Mouse (Mus musculus) left cerebral cortex, postnatal 10 days (tissue): Measurements from ENCODE around the gene Sh2d4b. TPM values are rescaled to one million over a fixed set of nuclear protein-coding genes. Genes with fewer than 3 reads are reported as not detected.

ENCODE experiments used
- DNase-seq, 2 experiments: peaks; one replicate each; pipeline ENCODE4 v3.0.0; 2021 to 2022; ENCODE audit warnings: low spot score in 2 of 2, mixed read lengths in 1 of 2; ENCODE audit errors: extremely low spot score in 1 of 2
- intact Hi-C: fragments of 180-260 bp; cut with DNase I; formaldehyde crosslinking; loops from one replicate; pipeline ENCODE4 v1.15.1; 2025
- total RNA-seq, 2 experiments: library from RNA; stranded (reverse); gene quantifications; 2 replicates each; pipeline ENCODE4 v1.2.3; 2021

Gene Sh2d4b
- total RNA-seq, 2 experiments from 2014 or later: 3.6 to 4.6 TPM

GRCm38 (mm10) chr14:40874565-40874964 lies 18.5 kb downstream of the Sh2d4b start:
- no peak for DNase-seq
- intact Hi-C loops: no loop called here

GRCm38 (mm10) chr14:40873961-40874360 lies 19.1 kb downstream of the Sh2d4b start:
- DNase-seq: no peak
- intact Hi-C loops: no loop called here

GRCm38 (mm10) chr14:40870598-40870997 lies 22.5 kb downstream of the Sh2d4b start:
- no peak for DNase-seq
- intact Hi-C loops: no loop called here

GRCm38 (mm10) chr14:40864811-40865514 lies 28.1 kb downstream of the Sh2d4b start:
- intact Hi-C loops: no loop called here
- no peak for DNase-seq

- intact Hi-C loops: no loop called here
- DNase-seq: no peak
These were observed 29.4 kb downstream of the Sh2d4b start for GRCm38 (mm10) chr14:40863659-40864058.

GRCm38 (mm10) chr14:40863022-40863421 lies 30.0 kb downstream of the Sh2d4b start:
- intact Hi-C loops: no loop called here
- no peak for DNase-seq

GRCm38 (mm10) chr14:40852978-40853377 lies 40.1 kb downstream of the Sh2d4b start:
- intact Hi-C loops: no loop called here
- no peak for DNase-seq

- no peak for DNase-seq
- intact Hi-C loops: no loop called here
These were observed 55.7 kb downstream of the Sh2d4b start for GRCm38 (mm10) chr14:40837397-40837796.

GRCm38 (mm10) chr14:40830505-40830904 lies 62.6 kb downstream of the Sh2d4b start:
- intact Hi-C loops: no loop called here
- no peak for DNase-seq

- intact Hi-C loops: no loop called here
- no peak for DNase-seq
These were observed 63.0 kb downstream of the Sh2d4b start for GRCm38 (mm10) chr14:40830094-40830493.

GRCm38 (mm10) chr14:40818051-40818450 lies 75.0 kb downstream of the Sh2d4b start:
- peak in 1 of 2 experiments; percentile 65 for DNase-seq
- intact Hi-C loops: no loop called here

- DNase-seq: peak in 1 of 2 experiments; percentile 49
- intact Hi-C loops: no loop called here
These were observed 76.4 kb downstream of the Sh2d4b start for GRCm38 (mm10) chr14:40816715-40817114.

- peak; percentile 21 to 49 for DNase-seq
- intact Hi-C loops: no loop called here
These were observed 101.5 kb downstream of the Sh2d4b start for GRCm38 (mm10) chr14:40791606-40792005.

GRCm38 (mm10) chr14:40789110-40789509 lies 104.0 kb downstream of the Sh2d4b start:
- intact Hi-C loops: no loop called here
- DNase-seq: peak in 1 of 2 experiments; percentile 41

GRCm38 (mm10) chr14:40769097-40770090 lies 123.7 kb downstream of the Sh2d4b start:
- intact Hi-C loops: no loop called here
- DNase-seq: no peak

Other genes starting within 250 kb of the Sh2d4b start
- gene Tspan14, start 73.5 kb upstream of the Sh2d4b start, total RNA-seq: 10 to 100 TPM; 63.3 to 64.5 TPM
- gene Fam213a, start 120.5 kb upstream of the Sh2d4b start, total RNA-seq: 100 to 1,000 TPM in 1 of 2 experiments, 10 to 100 TPM in 1; 97.0 to 101 TPM
- under 1 TPM; 0.73 to 0.75 TPM for gene Dydc2, start 175.9 kb upstream of the Sh2d4b start, total RNA-seq
- gene Dydc1, start 179.6 kb upstream of the Sh2d4b start, total RNA-seq: not detected
- gene Mat1a, start 211.8 kb upstream of the Sh2d4b start, total RNA-seq: not detected
- not detected for gene Sftpa1, start 238.5 kb upstream of the Sh2d4b start, total RNA-seq